Mouse (Mus musculus) CD4-positive helper T cell, adult 2 months (primary cell): ENCODE measurements around the gene Rnf121.

ENCODE experiments used
- DNase-seq: peaks from one replicate; pipeline ENCODE4 v3.0.0-alpha.2; 2012; ENCODE audit warnings: low read depth, missing footprints, low spot score

Gene Rnf121

GRCm38 (mm10) chr7:102065046-102065891 lies at the start of gene Rnf121, which contains the start of the genes Xndc1 and Xntrpc:
TSS of gene Rnf121 (minus strand) at chr7:102065469.
TSS of gene Xndc1 (plus strand) at chr7:102065511.
TSS of gene Xntrpc (plus strand) at chr7:102065713.
- peak; percentile 94 for DNase-seq

GRCm38 (mm10) chr7:102113151-102113729 lies 48.0 kb upstream of the Rnf121 start:
- no peak for DNase-seq

GRCm38 (mm10) chr7:102109746-102110145 lies 44.5 kb upstream of the Rnf121 start:
- no peak for DNase-seq

GRCm38 (mm10) chr7:102109171-102109570 lies 43.9 kb upstream of the Rnf121 start, which contains the start of gene Art5:
TSS of gene Art5 (minus strand) at chr7:102109489.
- DNase-seq: no peak

- DNase-seq: no peak
Measured at GRCm38 (mm10) chr7:102108206-102108605, 42.9 kb upstream of the Rnf121 start.

GRCm38 (mm10) chr7:102106700-102107141 lies 41.5 kb upstream of the Rnf121 start:
- peak; percentile 18 for DNase-seq

GRCm38 (mm10) chr7:102104126-102104525 lies 38.9 kb upstream of the Rnf121 start:
- DNase-seq: no peak

- no peak for DNase-seq
Measured at GRCm38 (mm10) chr7:102103555-102103954, 38.3 kb upstream of the Rnf121 start.

- DNase-seq: no peak
Measured at GRCm38 (mm10) chr7:102102696-102103095, 37.4 kb upstream of the Rnf121 start.

- DNase-seq: no peak
Measured at GRCm38 (mm10) chr7:102102241-102102640, 37.0 kb upstream of the Rnf121 start.

- DNase-seq: no peak
Measured at GRCm38 (mm10) chr7:102101487-102101886, 36.2 kb upstream of the Rnf121 start, which contains the start of gene Art1. TSS of gene Art1 (plus strand) at chr7:102101743.

- DNase-seq: no peak
Measured at GRCm38 (mm10) chr7:102100868-102101267, 35.6 kb upstream of the Rnf121 start.

- peak; percentile 71 for DNase-seq
Measured at GRCm38 (mm10) chr7:102099760-102100661, 34.7 kb upstream of the Rnf121 start.

GRCm38 (mm10) chr7:102087336-102087735 lies 22.1 kb upstream of the Rnf121 start:
- DNase-seq: no peak

GRCm38 (mm10) chr7:102084041-102084696 lies 18.9 kb upstream of the Rnf121 start:
- DNase-seq: no peak

- DNase-seq: no peak
Measured at GRCm38 (mm10) chr7:102082816-102083215, 17.5 kb upstream of the Rnf121 start, which contains the start of gene Trpc2. TSS of gene Trpc2 (plus strand) at chr7:102083116.

- no peak for DNase-seq
Measured at GRCm38 (mm10) chr7:102081784-102082183, 16.5 kb upstream of the Rnf121 start.

- no peak for DNase-seq
Measured at GRCm38 (mm10) chr7:102080311-102080710, 15.0 kb upstream of the Rnf121 start.

GRCm38 (mm10) chr7:102078517-102078916 lies 13.2 kb upstream of the Rnf121 start:
- DNase-seq: peak; percentile 45

- peak; percentile 68 for DNase-seq
Measured at GRCm38 (mm10) chr7:102076714-102077296, 11.5 kb upstream of the Rnf121 start.

GRCm38 (mm10) chr7:102066363-102066762 lies 1.1 kb upstream of the Rnf121 start:
- DNase-seq: no peak
